Mouse (Mus musculus): ENCODE results near the gene Ntf5.
"Not testable (repeated sequence)": the region's sequence is repeated elsewhere in the genome, so short reads cannot be mapped to it uniquely, and the experiment has no call there.

GRCm38 (mm10) chr7:45396337-45396775 is 17.1 kb upstream of the Ntf5 start:
- not testable (repeated sequence) for TF ChIP-seq TAL1 (conservative IDR thresholded peaks at IDR 0.05; ENCODE audit: low read depth, low read length); CTCF (IDR thresholded peaks at IDR 0.05; ENCODE audit: low read depth, low read length); POLR2AphosphoS5 (IDR thresholded peaks at IDR 0.05; ENCODE audit: insufficient replicate concordance, low read depth, low read length)

Data from G1E (cell line).